Mouse (Mus musculus): ENCODE measurements around the gene Agap1. TPM values are rescaled to one million over a fixed set of nuclear protein-coding genes. Genes with fewer than 3 reads are reported as not detected.

Agap1 gene
- polyA plus RNA-seq, 1 experiment = 43.1 TPM

- no peak overlapping the region for H3K4me3 ChIP-seq (ENCODE audit: insufficient read depth, low read length)
- H3K27ac ChIP-seq (ENCODE audit: insufficient read depth, low read length) = no peak overlapping the region
- H3K4me1 ChIP-seq (ENCODE audit: control insufficient read depth, insufficient read depth, low read length) = no peaks in the 10 kb centered on the region
- no peak for TF ChIP-seq POLR2A (IDR thresholded peaks at IDR 0.05; ENCODE audit: extremely low read depth, insufficient read depth, low read length)
- TF ChIP-seq CTCF (IDR thresholded peaks at IDR 0.05; ENCODE audit: extremely low read depth, insufficient read depth, low read length) = no peak
Measured at GRCm38 (mm10) chr1:89798724-89799123, 344.1 kb downstream of the Agap1 start.

DNA sequence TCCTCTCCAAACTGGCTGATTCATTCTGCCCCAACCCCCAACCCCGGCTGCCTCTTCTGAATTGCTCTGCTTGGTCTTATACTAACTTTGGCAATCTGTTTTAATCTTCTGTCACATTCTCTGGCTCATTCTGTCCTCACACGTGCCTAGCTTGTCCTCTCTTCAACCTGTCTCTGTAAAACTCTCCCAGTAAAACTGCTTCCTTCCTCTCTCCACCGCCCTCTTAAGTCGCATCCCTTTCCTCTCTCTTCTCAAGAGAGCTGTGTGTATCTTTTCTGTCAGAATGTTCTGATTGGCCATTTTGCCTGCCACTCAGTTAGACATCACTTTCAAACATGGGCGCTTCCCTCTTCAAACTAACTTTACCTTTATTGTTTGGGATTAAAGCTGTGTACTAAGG, 346.9 kb downstream of the Agap1 start:
- Histone ChIP-seq H3K4me1 (ENCODE audit: control insufficient read depth, insufficient read depth, low read length) (no peaks in the 10 kb centered on the region), H3K27ac (ENCODE audit: insufficient read depth, low read length) (no peak overlapping the region), H3K4me3 (ENCODE audit: insufficient read depth, low read length) (no peak overlapping the region)
- TF ChIP-seq POLR2A (IDR thresholded peaks at IDR 0.05; ENCODE audit: extremely low read depth, insufficient read depth, low read length) = no peak
- TF ChIP-seq CTCF (IDR thresholded peaks at IDR 0.05; ENCODE audit: extremely low read depth, insufficient read depth, low read length) = no peak

DNA sequence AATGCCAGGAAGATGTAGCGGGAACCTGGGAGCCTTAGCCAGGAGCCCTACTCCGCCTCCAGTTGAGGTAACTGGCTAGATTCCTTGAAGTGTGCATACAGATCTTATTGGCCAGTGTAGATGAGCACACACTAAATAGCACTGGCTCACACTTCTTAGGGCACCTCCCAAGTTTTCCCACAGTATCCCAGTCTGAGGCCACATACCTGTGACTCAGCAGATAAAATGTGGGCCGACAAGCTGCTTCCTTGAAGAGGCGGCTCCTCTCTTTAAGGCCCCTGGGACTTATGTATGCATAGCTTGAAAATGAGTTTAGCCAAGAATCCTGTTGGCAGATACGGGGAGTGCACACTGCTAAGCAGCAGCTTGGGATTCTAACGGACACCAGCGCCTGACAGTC, 350.4 kb downstream of the Agap1 start:
- Histone ChIP-seq H3K4me1 (ENCODE audit: control insufficient read depth, insufficient read depth, low read length) (no peaks in the 10 kb centered on the region), H3K4me3 (ENCODE audit: insufficient read depth, low read length) (no peak overlapping the region), H3K27ac (ENCODE audit: insufficient read depth, low read length) (no peak overlapping the region)
- no peak for TF ChIP-seq POLR2A (IDR thresholded peaks at IDR 0.05; ENCODE audit: extremely low read depth, insufficient read depth, low read length)
- TF ChIP-seq CTCF (IDR thresholded peaks at IDR 0.05; ENCODE audit: extremely low read depth, insufficient read depth, low read length) = no peak

DNA sequence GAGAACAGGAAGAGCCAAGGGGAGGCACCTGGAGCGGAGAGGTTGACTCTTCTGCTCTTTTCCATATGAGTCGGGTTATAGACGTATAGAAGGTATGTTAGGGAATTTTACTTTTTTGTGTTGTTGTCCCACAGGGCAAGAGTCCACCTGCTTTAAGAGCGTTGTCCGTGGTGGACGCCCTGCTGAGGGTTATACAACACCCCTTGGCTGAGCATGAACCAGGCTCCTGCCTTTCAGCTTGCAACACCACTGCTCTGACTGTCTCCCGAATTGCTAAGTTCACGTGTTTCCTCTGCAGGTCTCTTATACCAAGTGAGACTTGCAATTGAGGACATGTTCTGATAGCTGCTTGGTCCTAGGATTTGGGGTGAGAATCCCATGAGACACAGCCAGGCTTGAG, 358.2 kb downstream of the Agap1 start:
- Histone ChIP-seq H3K27ac (ENCODE audit: insufficient read depth, low read length) (no peak overlapping the region), H3K4me1 (ENCODE audit: control insufficient read depth, insufficient read depth, low read length) (no peaks in the 10 kb centered on the region), H3K4me3 (ENCODE audit: insufficient read depth, low read length) (no peak overlapping the region)
- TF ChIP-seq CTCF (IDR thresholded peaks at IDR 0.05; ENCODE audit: extremely low read depth, insufficient read depth, low read length) (no peak), POLR2A (IDR thresholded peaks at IDR 0.05; ENCODE audit: extremely low read depth, insufficient read depth, low read length) (no peak)

DNA sequence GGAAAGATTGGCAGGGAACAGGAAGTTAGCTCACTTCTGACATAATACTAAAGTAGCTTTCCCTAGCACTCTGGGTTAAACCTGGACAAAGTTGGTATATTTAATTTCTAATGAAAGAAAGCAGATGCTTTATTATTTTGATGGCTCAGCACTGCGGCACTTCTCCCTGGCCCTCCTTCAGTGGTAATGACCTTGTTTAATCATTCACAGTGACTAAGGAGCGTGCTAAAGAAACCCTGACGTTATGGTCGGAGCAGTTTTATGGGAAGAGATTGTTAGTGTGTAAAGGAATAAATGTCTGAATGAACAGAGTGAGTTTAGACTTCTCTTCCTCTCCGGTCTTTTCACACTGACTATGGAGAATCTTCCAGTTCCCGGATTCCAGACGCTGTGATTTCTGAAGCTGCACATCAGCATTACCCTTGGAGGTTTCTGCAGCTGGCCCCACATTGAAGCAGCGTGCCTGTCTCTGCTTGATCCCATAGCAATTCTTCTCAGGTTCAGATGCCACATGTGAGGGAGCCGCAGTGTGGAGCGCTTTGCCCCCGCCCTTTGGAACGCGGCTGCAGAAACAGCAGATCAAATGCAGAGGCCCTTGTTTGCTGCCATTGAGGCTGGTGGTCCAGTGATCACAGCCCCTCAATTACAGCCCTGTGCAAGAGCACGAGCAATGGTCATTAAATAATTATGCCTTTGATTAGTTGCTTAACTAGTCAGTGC, 362.0 kb downstream of the Agap1 start:
- Histone ChIP-seq H3K27ac (ENCODE audit: insufficient read depth, low read length) (no peak overlapping the region), H3K4me3 (ENCODE audit: insufficient read depth, low read length) (no peak overlapping the region), H3K4me1 (ENCODE audit: control insufficient read depth, insufficient read depth, low read length) (peaks cover 1% of the 10 kb centered on the region; the same call in 1 of the 2 replicates)
- TF ChIP-seq POLR2A (IDR thresholded peaks at IDR 0.05; ENCODE audit: extremely low read depth, insufficient read depth, low read length) (no peak), CTCF (IDR thresholded peaks at IDR 0.05; ENCODE audit: extremely low read depth, insufficient read depth, low read length) (no peak)

GRCm38 (mm10) chr1:89821822-89822221, 367.2 kb downstream of the Agap1 start:
- Histone ChIP-seq H3K4me1 (ENCODE audit: control insufficient read depth, insufficient read depth, low read length) (peaks cover 1% of the 10 kb centered on the region; the same call in 1 of the 2 replicates), H3K4me3 (ENCODE audit: insufficient read depth, low read length) (no peak overlapping the region), H3K27ac (ENCODE audit: insufficient read depth, low read length) (no peak overlapping the region)
- TF ChIP-seq CTCF (IDR thresholded peaks at IDR 0.05; ENCODE audit: extremely low read depth, insufficient read depth, low read length) = no peak
- no peak for TF ChIP-seq POLR2A (IDR thresholded peaks at IDR 0.05; ENCODE audit: extremely low read depth, insufficient read depth, low read length)

GRCm38 (mm10) chr1:89822431-89822830, 367.8 kb downstream of the Agap1 start:
- TF ChIP-seq POLR2A (IDR thresholded peaks at IDR 0.05; ENCODE audit: extremely low read depth, insufficient read depth, low read length) = no peak
- TF ChIP-seq CTCF (IDR thresholded peaks at IDR 0.05; ENCODE audit: extremely low read depth, insufficient read depth, low read length) = no peak
- Histone ChIP-seq H3K4me1 (ENCODE audit: control insufficient read depth, insufficient read depth, low read length) (peaks cover 1% of the 10 kb centered on the region; the same call in 1 of the 2 replicates), H3K27ac (ENCODE audit: insufficient read depth, low read length) (no peak overlapping the region), H3K4me3 (ENCODE audit: insufficient read depth, low read length) (no peak overlapping the region)

DNA sequence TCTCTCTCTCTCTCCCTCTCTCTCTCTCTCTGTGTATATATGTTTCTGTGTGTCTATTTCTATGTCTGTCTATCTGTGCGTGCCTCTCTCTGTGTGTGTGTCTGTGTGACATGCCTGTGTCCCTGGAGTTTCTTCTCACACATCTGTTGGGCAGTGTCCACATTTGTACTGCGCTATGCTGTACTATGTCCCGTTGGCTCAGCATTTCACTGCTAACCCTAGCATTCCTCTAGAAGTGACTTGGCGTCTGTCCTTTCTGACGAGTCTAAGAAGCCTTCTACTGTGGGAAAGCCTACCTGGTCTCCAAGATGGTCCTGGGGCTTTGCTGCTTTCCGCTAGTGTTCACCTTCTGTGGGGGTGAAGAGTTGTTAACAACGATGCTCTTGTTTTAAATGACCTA, 368.4 kb downstream of the Agap1 start:
- Histone ChIP-seq H3K4me1 (ENCODE audit: control insufficient read depth, insufficient read depth, low read length) (peaks cover 1% of the 10 kb centered on the region; the same call in 1 of the 2 replicates), H3K27ac (ENCODE audit: insufficient read depth, low read length) (no peak overlapping the region), H3K4me3 (ENCODE audit: insufficient read depth, low read length) (no peak overlapping the region)
- TF ChIP-seq POLR2A (IDR thresholded peaks at IDR 0.05; ENCODE audit: extremely low read depth, insufficient read depth, low read length) = no peak
- no peak for TF ChIP-seq CTCF (IDR thresholded peaks at IDR 0.05; ENCODE audit: extremely low read depth, insufficient read depth, low read length)

DNA sequence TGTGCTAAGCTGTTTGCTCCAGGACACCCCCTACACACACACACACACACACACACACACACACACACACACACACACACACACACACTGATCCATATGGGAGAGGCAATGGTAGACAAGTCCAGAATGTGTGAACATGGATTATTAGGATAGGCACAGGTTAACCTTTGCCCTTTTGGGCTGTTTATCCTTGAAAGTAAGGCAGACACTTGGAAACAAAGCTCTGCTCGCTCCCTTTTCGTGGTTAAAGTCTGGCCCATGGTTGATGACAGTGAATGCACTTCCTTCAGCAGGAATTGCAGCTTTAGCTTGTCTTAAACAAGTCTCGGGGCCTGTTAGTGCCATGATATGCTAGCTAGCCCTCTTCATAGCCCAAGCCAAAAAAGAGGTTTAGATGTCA, 372.4 kb downstream of the Agap1 start:
- no peak overlapping the region for H3K4me3 ChIP-seq (ENCODE audit: insufficient read depth, low read length)
- no peaks in the 10 kb centered on the region for H3K4me1 ChIP-seq (ENCODE audit: control insufficient read depth, insufficient read depth, low read length)
- TF ChIP-seq POLR2A (IDR thresholded peaks at IDR 0.05; ENCODE audit: extremely low read depth, insufficient read depth, low read length) = no peak
- TF ChIP-seq CTCF (IDR thresholded peaks at IDR 0.05; ENCODE audit: extremely low read depth, insufficient read depth, low read length) = no peak
- H3K27ac ChIP-seq (ENCODE audit: insufficient read depth, low read length) = no peak overlapping the region

DNA sequence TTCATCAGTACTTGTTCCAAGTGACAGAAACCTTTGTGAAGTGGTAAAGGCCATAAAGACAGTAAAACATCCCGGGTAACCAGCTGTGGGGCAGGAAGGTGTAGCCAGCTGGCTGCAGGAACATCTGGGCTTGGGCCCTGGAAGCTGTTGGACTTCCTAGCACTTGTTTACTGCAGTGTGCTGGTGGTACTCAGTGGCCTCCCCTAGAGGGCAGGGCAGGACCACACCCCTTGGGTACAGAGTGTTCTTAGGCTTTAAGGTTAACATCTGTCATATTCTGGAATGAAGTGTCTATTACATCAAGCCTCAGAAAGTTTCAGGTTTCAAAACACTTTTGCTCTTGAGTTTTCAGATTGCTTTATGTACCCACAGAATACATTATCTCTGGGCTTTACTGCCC, 376.5 kb downstream of the Agap1 start:
- Histone ChIP-seq H3K4me1 (ENCODE audit: control insufficient read depth, insufficient read depth, low read length) (no peaks in the 10 kb centered on the region), H3K4me3 (ENCODE audit: insufficient read depth, low read length) (no peak overlapping the region), H3K27ac (ENCODE audit: insufficient read depth, low read length) (no peak overlapping the region)
- TF ChIP-seq CTCF (IDR thresholded peaks at IDR 0.05; ENCODE audit: extremely low read depth, insufficient read depth, low read length) (no peak), POLR2A (IDR thresholded peaks at IDR 0.05; ENCODE audit: extremely low read depth, insufficient read depth, low read length) (no peak)

Data from cortical plate, adult 2 months (tissue).